Mouse (Mus musculus) lung, postnatal 0 days (tissue): ENCODE results near the gene Prss12.

Experiments used
- CTCF ChIP-seq: IDR thresholded peaks from 2 replicates; pipeline ENCODE4 v1.5.1; 2016; ENCODE audit warnings: antibody characterized with exemption, mild to moderate bottlenecking
- EP300 ChIP-seq: IDR thresholded peaks from 2 replicates; pipeline ENCODE4 v1.6.1; 2016; ENCODE audit warnings: antibody characterized with exemption, mild to moderate bottlenecking, control low read depth

DNA sequence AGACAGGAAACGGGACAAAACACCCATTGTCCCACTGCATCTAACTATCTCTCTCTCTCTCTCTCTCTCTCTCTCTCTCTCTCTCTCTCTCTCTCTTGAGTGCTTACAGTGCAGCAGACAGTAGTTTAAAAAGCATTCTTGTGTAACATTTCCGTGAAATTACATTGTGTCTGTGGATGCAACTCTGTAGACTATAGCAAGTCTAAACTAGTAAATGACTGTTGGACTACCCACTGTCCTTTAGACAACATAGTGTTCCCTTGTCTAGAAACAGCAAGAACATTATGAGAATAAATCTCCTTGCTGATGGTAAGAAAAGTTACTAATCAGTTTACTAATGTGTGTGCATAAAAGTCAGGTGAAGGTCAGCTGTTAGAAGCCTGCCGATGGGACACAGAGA is 13.4 kb upstream of the Prss12 start:
- TF ChIP-seq CTCF (no peak), EP300 (no peak)
